Mouse (Mus musculus) cerebellum, adult 8-10 months (tissue): ENCODE measurements around the gene Pafah1b3.
A peak's percentile ranks its signal among the peaks of the same experiment; 100 is the strongest.
"Not testable (repeated sequence)": the region's sequence is repeated elsewhere in the genome, so short reads cannot be mapped to it uniquely, and the experiment has no call there.

Experiments used
- DNase-seq: peaks from one replicate; pipeline ENCODE4 v3.0.0; 2022

Pafah1b3 gene

DNA sequence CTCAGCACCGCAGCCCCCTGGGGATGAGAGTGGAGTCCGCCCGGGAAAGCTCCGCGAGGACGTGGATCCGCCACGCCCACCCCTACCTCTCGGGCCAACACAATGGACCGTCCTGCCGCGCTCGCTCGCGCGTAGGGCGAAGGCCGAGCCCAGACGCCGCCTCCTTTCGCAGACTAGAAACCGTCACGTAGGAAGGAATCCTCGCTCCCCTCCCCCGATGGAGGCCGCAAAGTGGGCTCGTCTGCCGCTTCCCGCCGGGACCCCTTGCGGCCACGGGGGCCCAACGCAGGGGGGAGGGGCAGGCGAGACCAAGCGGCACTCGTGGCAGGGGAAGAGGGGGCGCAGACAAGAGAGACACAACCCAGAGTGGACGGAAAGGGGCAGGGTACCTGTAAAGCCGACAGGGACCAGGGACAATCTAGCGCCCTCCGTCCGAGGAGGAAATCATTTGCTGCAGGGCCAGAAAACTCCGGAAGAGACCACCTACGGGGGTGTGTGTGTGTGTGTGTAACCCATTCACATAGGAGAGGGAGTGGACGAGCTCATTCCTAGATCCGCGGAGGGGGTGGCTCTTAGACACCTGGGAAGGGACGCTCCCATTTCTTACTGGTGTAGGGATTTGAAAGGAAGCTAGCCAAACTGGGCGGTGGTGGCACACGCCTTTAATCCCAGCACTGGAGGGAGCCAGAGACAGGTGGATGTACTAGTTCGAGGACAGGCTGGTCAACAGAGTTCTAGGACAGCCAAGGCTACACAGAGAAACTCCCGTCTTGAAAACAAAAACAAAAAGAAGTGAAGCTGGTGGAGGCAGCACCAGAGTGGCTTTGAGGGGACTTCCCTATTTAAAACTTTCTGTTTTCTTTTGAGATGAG, at the start of gene Pafah1b3:
Pafah1b3 (minus strand) TSS at position 533 of the 872 bp plus-strand sequence.
- DNase-seq = peak; percentile 88

DNA sequence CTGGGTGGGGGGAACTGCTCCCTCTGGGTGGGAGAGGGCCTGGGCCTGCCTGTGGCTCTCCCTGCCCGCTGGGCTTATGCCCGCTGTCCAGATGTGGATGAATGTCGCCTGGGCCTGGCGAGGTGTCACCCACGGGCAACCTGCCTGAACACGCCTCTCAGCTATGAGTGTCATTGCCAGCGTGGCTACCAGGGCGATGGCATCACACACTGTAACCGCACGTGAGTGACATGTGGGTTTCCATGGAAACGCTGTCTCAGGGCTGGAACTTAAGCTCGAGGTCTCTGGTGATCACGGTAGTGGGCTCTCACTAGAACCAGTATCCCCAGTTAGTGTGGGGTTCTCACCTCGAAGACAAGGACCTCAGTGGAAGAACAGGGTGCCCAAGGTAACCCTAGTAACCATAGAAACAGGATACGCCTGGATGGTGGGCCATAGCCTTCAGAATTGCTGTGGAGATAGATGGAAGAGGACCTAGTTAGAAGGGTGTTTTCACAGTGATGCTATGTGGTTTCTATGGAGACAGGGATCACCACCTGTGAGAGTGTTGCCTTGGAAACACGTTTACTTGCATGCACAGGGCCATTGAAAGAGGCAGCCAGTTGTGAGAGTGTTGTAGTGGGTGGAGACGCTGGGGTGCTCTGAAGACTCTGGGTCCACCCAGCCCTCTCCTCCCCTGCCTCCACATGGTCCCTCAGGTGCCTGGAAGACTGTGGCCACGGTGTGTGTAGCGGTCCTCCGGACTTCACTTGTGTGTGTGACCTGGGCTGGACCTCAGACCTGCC, 43.4 kb upstream of the Pafah1b3 start:
- DNase-seq = no peak

DNA sequence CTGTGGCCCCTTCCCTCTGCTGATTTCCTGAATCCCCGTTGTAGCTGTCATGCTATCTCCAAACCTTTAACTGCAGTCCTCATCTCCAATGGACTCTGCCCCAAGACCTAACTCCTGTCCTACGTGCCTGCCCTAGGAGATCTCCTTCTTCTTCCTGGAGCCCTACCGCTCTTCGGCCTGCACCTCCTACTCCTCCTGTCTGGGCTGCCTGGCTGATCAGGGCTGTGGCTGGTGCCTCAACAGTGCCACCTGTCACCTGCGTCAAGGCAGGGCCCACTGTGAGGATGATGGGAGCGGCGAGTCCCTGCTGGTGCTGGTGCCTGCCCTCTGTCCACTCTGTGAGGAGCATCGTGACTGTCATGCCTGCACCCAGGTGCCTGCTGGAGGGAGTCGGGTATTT, 41.5 kb upstream of the Pafah1b3 start:
- DNase-seq = no peak

DNA sequence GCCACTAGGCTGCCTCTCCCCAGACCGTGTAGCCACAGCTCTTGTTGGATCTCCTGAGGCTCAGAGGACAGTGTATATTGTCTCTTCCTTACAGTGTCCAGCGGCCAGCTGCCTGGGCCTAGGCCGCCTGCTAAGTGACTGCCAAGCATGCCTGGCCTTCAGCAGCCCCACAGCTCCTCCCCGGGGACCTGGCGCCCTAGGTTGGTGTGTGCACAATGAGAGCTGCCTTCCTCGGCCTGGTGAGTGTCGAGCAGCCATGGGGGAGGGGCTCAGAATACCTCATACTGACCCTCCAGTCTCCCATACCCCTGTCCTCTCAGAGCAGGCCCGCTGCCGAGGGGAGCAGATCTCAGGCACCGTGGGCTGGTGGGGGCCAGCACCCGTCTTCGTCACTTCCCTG, 36.7 kb upstream of the Pafah1b3 start:
- no peak for DNase-seq

DNA sequence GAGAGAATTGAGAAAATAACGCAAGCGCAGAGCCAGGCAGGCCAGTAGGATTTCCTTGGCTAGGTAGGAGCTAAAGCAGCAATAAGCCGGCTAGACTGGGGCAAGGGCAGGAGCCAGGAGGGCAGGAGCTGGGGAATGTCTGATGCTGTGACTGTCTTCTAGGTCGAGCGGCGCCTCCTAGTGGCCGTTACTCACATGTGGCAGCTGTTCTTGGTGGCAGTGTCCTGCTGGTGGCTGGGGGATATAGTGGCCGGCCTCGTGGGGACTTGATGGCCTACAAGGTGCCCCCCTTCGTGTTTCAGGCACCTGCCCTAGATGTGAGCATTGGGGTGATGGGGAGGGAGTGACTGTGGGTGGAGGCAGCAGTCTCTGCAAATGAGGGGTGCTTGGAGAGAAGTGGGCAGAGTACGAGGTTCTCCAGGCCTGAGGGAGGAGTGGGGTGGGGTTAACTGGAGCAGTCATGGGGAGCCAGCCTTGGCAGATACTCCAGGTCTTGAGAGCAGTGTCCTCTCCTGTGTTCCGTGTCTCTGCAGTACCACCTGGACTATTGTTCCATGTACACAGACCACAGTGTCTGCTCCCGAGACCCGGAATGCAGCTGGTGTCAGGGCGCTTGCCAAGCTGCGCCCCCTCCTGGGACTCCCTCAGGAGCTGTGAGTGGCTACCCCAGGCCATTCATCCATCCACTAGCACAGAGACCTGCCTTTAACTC, 36.0 kb upstream of the Pafah1b3 start:
- DNase-seq = peak; percentile 60

DNA sequence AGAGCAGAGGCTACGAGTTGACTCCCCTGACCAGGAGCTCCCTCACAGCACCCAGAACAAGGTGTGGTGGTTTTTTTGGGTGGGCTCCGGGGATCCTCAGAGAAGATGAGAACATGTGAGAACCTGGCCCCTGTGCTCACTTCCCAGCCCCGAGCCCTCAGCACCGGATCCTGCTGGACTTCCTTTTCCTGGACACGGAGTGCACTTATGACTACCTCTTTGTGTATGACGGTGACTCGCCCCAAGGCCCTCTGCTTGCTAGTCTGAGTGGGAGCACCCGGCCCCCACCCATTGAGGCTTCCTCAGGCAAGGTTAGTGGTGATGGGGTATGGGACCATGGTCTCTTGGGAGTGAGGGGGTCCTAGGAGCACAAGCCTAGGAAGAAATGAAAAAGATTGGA, 28.4 kb upstream of the Pafah1b3 start:
- DNase-seq = no peak

DNA sequence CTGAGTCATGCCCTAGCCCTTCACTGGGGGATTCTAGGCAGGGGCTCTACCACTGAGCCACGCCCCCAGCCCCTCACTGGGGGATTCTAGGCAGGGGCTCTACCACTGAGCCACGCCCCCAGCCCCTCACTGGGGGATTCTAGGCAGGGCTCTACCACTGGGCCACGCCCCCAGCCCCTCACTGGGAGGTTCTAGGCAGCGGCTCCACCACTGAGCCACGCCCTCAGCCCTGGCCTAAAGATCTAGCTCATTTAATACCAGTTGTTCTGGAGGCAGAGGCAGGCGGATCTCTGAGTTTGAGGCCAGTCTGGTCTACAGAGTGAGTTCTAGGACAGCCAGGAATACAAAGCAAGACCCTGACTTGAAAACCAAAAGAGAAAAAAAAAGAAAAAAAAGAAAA, 27.6 kb upstream of the Pafah1b3 start:
- not testable (repeated sequence) for DNase-seq

DNA sequence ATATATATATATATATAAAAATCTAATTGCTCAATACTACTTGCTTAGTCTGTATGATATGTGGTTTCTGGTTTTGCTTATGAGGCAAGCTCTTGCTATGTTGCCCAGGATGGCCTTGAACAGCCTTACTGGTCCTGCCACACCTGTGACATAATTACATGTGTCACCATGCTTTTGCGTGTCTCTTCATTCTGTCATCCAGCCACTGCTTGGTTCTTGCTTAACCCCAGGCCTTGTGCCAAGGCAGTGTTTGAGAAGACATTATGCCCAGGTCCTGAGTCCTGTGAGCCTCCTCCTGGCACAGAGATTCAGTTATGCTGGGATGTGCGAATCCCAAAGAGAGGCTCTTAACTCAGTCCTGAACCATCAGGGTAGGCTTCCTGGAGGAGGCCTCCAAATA, 25.4 kb upstream of the Pafah1b3 start:
- DNase-seq = no peak

DNA sequence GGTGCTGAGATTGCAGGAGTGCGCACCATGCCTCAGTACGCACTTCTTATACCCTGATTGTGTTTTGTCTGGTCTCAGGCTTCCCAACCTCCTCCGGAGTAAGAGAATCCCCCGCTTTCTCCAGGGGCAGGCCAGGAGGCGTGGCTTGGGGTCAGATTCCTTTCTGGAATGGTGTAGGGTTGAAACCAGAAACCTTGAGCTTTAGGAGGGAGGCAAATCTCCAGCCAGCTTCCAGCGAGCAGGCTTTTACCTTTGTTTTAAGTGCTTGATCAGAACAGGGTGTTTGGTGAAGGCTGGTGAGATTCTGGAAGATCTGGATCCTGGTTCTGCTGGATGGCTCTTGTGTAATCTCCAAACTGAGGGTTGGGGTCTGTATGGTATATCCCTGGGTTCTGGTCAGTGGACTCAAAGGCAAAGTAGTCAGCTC, 24.3 kb upstream of the Pafah1b3 start:
- no peak for DNase-seq

DNA sequence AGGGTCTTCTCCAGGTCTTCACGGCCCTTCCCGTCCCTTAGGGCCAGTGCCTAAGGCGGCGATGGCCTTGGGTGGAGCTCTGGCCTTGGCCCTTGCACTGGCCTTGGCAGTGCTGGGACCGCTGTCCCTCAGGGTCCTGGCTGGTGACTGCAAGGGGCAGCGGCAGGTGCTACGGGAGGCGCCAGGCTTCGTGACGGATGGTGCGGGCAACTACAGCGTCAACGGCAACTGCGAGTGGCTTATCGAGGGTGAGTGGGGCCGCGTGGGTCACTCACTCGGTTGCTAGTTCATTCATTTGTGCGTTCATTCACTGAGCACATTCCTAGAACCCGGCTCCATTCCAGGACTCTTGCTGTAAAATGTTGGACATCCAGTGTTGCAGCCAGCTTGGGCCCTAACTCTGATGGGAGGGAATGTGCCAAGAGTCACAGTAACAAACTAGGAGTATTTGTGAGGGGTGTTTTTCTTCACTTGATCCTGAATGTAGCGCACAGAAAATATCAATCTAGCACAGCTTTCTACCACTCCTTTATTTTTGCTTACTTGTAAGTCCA, 19.7 kb upstream of the Pafah1b3 start:
- peak; percentile 58 for DNase-seq

DNA sequence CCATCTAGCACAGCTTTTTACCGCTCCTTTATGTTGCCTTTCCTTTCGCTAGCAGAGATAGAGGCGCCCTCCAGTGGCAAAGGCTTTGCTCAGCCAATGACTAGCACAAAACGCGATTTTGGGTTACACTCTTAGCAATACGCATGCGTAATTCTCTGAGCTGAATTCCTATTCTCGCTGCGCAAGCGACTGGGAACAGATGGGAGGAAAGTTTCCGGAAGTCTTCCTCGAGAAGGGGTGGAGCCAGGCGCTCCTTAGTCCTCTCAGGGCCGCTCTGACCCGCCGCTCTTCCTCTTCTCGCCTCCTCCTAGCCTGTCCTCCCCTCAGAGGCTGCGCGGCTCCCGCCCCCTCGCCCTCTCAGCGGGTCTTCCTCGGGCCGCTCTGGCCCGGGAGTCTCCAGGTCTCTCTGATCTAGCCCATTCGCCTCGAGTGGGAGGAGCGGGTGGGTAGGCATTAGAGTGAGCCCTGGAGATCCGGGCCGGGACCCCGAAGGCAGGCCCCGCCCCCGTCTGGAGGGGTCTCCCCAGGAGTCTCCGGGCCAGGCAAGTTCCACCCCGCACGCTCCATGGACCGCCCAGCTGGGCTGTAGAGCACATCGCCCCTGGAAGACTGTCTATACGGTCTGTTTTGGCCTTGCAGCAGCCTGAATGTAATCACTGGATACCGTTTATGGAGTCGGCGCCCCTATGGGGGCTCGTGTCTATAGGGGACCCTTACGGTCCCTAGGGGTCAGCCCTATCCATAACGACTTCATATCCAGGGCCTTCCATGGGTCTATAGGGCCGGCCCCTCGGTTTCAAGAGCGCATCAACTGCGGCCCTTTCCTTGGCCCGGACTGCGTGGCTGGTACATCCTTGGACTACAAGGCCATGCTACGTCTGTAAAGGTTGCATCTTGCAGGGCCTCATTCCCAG, 19.0 kb upstream of the Pafah1b3 start, which contains the start of gene Megf8:
Megf8 (plus strand) TSS at position 633 of the 914 bp plus-strand sequence.
- peak; percentile 96 for DNase-seq

DNA sequence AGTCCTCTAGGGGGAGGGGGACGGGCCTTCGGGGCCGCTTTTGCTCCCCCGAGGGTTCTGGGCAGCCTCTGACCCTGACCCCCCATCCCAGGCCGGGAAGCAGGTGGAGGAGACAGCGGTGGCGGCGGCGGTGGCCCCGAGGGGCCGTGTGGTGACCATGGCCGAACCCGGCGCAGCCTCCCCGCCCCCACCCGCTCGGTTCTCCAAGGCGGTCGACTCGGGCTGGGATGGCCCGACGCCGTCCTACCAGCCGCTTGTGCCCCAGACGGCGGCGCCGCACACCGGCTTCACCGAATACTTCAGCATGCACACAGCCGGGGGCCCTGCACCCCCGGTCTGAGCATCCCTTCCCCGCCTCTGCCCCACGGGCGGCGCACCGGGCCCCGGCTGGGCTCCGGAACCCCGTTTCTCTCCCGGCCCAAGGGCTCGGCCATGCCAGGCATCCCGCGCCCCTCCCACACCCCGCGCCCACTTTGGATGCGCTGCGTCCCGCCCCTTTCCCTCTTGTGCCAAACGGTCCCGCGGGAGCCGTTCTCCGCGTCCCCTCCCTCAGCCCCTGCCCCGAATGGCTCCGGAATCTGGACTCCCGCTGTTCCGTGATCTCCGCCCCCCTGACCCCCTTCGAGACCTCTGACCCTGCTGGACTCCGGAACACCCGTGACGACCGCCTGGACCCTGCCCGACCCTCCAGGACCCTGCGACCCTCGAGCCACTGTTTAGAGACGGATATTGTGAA, 17.7 kb upstream of the Pafah1b3 start:
- DNase-seq = peak; percentile 59

DNA sequence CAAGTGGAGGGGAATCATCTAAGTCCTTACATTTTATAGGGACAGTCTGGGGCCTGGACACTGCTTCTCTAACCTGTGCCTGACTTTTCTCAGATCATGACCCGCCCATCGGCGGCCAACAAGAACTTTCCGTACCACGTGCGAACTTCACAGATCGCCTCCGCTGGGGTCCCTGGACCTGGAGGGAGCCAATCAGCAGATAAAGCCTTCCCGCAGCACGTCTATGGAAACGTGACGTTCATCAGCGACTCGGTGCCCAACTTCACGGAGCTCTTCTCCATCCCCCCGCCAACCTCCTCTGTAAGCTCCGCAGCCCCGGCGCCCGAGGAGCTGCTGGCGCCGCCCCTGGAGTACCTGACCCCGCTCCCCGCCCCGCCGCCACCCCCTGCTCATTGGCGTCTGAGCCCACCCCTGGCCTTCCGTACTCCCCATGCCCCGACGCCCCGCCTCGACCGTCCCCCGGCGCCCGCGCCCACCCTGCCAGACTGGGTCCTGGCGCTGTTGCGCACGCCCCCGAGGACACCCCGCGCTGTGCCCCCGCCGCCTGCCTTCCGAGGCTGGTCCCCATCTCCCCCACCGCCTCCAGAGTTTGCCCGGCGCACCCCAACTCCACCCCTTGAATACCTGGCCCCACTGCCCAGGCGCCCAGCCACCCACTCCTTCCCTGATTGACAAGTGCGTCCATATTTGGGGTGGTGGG, 17.0 kb upstream of the Pafah1b3 start:
- no peak for DNase-seq

DNA sequence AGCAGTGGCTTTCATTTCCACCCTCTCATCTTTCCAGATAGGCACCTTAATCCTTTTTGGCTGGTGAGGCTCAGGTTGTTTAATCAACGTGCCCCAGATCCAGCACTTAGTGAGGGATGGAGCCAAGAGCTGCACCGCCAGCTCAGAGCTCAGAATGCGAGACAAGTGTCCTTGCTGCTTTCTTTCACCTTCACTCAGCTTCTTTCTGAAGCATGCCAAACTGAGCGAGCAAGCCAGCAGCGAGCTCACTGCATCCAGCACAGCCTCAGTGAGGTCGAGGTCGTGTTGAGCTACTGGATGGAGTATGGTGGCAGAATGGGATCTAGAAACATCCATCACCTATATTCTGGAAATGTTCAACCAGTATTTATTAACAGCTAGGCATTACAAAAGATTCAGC, 15.5 kb upstream of the Pafah1b3 start:
- DNase-seq = no peak

DNA sequence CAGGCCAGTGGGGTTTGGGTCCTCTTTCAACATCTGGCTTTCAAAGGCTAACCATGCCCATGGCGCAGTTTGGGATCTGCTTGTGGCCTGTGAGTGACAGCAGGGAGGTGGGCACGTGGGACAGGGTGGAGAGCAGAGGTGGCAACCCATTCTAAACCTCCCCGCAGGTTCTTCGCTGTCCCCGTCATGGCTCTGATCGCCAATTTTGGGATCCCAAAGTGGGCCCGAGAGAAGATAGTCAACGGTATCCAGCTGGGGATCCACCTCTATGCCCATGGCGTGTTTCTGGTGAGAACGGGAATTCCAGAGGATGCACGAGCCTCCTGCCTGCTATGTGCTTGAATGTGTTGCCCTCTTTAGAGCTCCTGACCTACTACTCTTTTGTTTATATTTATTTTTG, 13.4 kb upstream of the Pafah1b3 start:
- no peak for DNase-seq

DNA sequence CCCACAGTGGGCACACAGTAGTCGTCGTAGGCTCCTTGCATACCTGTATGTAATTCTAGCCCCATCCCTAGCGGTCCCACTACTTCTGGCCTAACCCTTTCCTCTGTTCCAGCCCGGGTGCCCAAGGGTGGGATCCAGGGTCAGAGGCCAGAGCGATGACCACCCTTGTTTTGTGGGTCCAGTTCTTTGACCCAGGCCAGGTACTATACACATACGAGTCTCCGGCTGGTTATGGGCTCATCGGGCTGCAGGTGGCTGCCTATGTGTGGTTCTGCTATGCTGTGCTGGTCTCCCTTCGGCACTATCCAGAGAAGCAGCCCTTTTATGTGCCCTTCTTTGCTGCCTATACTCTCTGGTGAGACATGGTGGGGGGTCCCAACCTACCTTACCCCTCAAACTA, 11.6 kb upstream of the Pafah1b3 start:
- DNase-seq = no peak

DNA sequence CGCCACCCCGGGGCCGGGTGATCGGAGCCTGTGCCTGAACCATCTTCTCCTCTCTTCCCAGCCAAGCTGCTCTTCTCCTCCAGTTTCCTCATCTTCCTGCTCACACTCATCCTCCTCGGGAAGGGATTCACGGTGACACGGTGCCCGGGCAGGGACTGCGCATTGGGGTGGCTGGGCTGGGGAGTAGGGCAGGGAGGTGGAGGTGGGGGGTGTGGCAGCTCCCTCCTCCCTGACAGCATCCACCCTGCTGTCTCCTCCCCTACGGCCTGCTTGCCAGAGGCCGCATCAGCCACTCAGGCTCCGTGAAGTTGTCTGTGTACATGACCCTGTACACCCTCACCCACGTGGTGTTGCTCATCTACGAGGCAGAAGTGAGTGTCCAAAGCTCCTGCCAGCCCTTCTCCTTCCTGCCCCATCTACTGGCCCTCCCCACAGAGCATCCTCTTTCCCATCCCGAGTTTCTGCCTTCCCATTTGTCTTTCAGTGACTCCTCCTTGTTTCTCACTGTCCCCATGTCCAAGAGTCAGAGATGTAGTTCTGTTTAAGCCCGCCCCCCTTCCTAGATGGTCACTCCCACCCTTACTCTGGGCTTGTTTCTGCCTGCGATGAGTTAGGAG, 11.0 kb upstream of the Pafah1b3 start:
- DNase-seq = no peak

DNA sequence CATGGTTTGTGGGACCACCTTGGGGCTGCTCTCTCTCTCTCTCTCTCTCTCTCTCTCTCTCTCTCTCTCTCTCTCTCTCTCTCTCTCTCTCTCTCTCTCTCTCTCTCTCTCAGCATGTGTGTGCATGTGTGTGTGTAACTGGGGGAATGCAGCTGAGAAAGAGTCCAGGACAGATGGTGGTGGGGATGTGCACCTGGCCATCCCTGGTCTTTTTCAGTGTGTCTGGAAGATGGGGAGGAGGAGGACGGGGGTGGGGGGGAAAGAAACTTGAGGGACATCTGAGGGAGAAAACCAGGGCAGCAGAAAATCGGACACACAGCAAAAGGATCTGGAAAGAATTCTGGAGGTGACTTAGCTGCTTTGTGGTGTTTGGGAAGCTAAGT, 8.8 kb upstream of the Pafah1b3 start:
- DNase-seq = no peak

DNA sequence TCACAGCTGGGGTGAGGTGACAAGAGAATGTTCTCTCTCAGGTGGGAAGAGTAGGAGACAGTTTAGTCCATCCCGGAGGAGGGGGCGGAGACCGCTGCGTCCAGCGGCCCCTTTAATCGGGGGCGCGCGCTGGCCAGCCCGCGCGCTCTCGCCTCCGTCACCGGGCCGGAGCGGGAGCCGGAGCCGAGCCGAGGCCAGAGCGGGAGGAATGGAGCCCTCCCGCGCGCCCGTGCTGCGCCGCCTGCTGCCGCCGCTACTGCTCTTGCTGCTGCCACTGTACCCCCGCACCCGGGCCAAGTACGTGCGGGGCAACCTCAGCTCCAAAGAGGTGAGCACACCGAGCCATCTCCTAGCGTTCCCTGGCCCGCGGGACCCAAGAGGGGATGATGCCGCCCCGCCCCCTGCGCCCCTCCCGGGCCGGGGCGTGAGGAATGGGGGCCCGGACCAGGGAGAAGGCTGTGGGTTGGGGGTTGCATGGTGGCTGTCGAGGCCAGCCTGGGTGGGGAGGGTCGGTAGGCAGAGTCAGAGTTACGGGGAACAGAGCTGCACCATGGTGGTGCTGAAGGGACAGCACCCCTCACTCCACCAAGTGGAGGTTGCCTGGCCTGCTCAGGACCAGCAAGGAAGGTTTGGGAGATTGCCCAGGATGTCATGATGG, 8.3 kb upstream of the Pafah1b3 start, which contains the start of gene Tmem145:
Tmem145 (plus strand) TSS at position 151 of the 658 bp plus-strand sequence.
- DNase-seq = peak; percentile 70
